22 mouse cellular contexts compared by ENCODE assay signal in the genomic region with DNA sequence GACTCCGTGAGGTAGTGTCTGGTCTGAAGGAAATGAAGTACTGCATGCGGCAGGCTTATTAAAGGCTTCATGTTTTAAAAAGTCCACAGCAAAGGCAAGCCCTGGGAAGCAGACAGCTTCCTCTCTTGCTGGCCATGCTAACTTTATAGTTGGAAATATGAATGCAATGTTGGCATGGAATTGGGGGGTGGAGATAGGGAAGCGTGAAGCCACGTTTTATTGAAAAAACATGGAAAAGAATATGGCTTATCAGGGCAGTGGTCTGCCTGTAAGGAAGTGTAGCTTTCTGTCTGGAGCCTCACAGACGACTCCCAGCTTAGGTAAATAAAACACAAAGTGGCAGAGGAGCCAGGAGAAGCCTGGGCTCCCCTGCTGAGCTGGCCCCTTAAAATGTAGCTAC.
A peak's percentile ranks its signal among the peaks of the same experiment; 100 is the strongest.
DNase-seq lines count a peak whose midpoint lies in the region; ATAC-seq lines count a peak whose summit lies in the region.
"Had no signal": no experiment of that assay in that cellular context is flagged by ENCODE, and none has a peak within 500 bp of the region (broad histone marks: within the 10 kb centered on the region; RNA-seq: fewer than 3 reads in every experiment).

No protein-coding gene starts in this region.

- no peak overlapping the region for H3K4me3 ChIP-seq in heart, embryonic 16.5 days (ENCODE audit: low read length)
- H3K4me3 ChIP-seq in embryonic facial prominence, embryonic 13.5 days = no peak overlapping the region
- no peak overlapping the region for H3K4me3 ChIP-seq in limb, embryonic 10.5 days
- H3K4me3 ChIP-seq: liver, embryonic 12.5 days; midbrain, embryonic 13.5 days had no signal

- no peaks in the 10 kb centered on the region for H3K36me3 ChIP-seq in heart, embryonic 16.5 days (ENCODE audit: control insufficient read depth, insufficient read depth)
- H3K36me3 ChIP-seq in embryonic facial prominence, embryonic 13.5 days = no peaks in the 10 kb centered on the region
- H3K36me3 ChIP-seq in limb, embryonic 10.5 days = no peaks in the 10 kb centered on the region
- H3K36me3 ChIP-seq: liver, embryonic 12.5 days; midbrain, embryonic 13.5 days had no signal

- 0 out of 2 replicates have a peak overlapping the region, but pooled peaks have one; percentile 4 for H3K27ac ChIP-seq in heart, embryonic 16.5 days (ENCODE audit: low read length)
- H3K27ac ChIP-seq in embryonic facial prominence, embryonic 13.5 days = peak overlapping the region; percentile 78
- peak overlapping the region; percentile 58; the same call in 1 of the 2 replicates for H3K27ac ChIP-seq in limb, embryonic 10.5 days
- H3K27ac ChIP-seq: hindbrain, postnatal 0 days; liver, embryonic 12.5 days; midbrain, embryonic 13.5 days had no signal

- no peak for DNase-seq in heart, adult 11 months
- no peak for DNase-seq in limb, embryonic 10.5 days (ENCODE audit: low spot score)
- no peak for DNase-seq in cerebellum, adult 11 months
- DNase-seq in urinary bladder, postnatal 14 days (ENCODE audit: low spot score) = no peak
- DNase-seq: adrenal gland, adult 2 months; cerebellum, adult 11-12 months; cerebellum, postnatal 10 days; forebrain, postnatal 0 days; gastrocnemius, postnatal 14 days; heart, adult 18-20 months; kidney, postnatal 36 days; layer of hippocampus, postnatal 36 days; lung, adult 18-20 months; right cerebral cortex, postnatal 14 days; spleen, adult 18-20 months had no signal

- no peak overlapping the region for H3K4me2 ChIP-seq in heart, embryonic 16.5 days (ENCODE audit: low read depth, low read length)
- peak overlapping the region; percentile 17 for H3K4me2 ChIP-seq in embryonic facial prominence, embryonic 13.5 days
- H3K4me2 ChIP-seq: liver, embryonic 12.5 days; midbrain, embryonic 13.5 days had no signal

- no peaks in the 10 kb centered on the region for H3K27me3 ChIP-seq in heart, embryonic 16.5 days (ENCODE audit: control insufficient read depth, insufficient read depth, low read length)
- H3K27me3 ChIP-seq in embryonic facial prominence, embryonic 13.5 days = no peaks in the 10 kb centered on the region
- no peaks in the 10 kb centered on the region for H3K27me3 ChIP-seq in limb, embryonic 10.5 days (ENCODE audit: low read depth, poor library complexity, severe bottlenecking)
- H3K27me3 ChIP-seq: liver, embryonic 12.5 days; midbrain, embryonic 13.5 days had no signal

- H3K4me1 ChIP-seq in heart, embryonic 16.5 days (ENCODE audit: control insufficient read depth, insufficient read depth, low read length) = no peaks in the 10 kb centered on the region; the same call in 1 of the 2 replicates
- H3K4me1 ChIP-seq in embryonic facial prominence, embryonic 13.5 days = peaks cover 16% of the 10 kb centered on the region
- H3K4me1 ChIP-seq in limb, embryonic 10.5 days = peaks cover 12% of the 10 kb centered on the region
- H3K4me1 ChIP-seq: liver, embryonic 12.5 days; midbrain, embryonic 13.5 days had no signal

- WGBS in heart, embryonic 16.5 days = 35% methylated on average over 5 of the region's 5 CpGs
- 20% methylated on average over 5 of the region's 5 CpGs for WGBS in embryonic facial prominence, embryonic 13.5 days
- WGBS in limb, embryonic 10.5 days = 62% methylated on average over 5 of the region's 5 CpGs

- H3K9me3 ChIP-seq in heart, embryonic 16.5 days (replicated peaks; ENCODE audit: control insufficient read depth, low read length) = no peaks in the 10 kb centered on the region
- no peaks in the 10 kb centered on the region for H3K9me3 ChIP-seq in embryonic facial prominence, embryonic 13.5 days
- no peaks in the 10 kb centered on the region for H3K9me3 ChIP-seq in limb, embryonic 10.5 days (replicated peaks)
- H3K9me3 ChIP-seq: liver, embryonic 12.5 days; midbrain, embryonic 13.5 days had no signal

- ATAC-seq in heart, embryonic 16.5 days (replicated peaks; ENCODE audit: extremely low read depth, insufficient read depth, low FRiP score) = peak; percentile 23; the same call in 1 of the 2 replicates
- ATAC-seq in embryonic facial prominence, embryonic 13.5 days (ENCODE audit: insufficient number of reproducible peaks, insufficient read depth, low FRiP score, low TSS enrichment, low read depth) = no peak
- no peak for ATAC-seq in megakaryocyte-erythroid progenitor cell, adult 5-6 weeks (replicated peaks; ENCODE audit: low FRiP score, low TSS enrichment, poor library complexity, severe bottlenecking)
- ATAC-seq: forebrain, postnatal 0 days; hindbrain, postnatal 0 days; intestine, embryonic 16.5 days; liver, embryonic 12.5 days; midbrain, embryonic 13.5 days had no signal

- H3K9ac ChIP-seq in heart, embryonic 16.5 days (ENCODE audit: low read length) = no peak overlapping the region
- H3K9ac ChIP-seq in embryonic facial prominence, embryonic 13.5 days = no peak overlapping the region
- H3K9ac ChIP-seq: forebrain, postnatal 0 days; liver, embryonic 12.5 days; midbrain, embryonic 13.5 days had no signal

Comparison
In these comparisons a context has a peak if more than half of its experiments do, and no peak if none do; other contexts are left out.
1. H3K27ac ChIP-seq: peak in every context shown above with its lines; median percentile 78 in embryonic facial prominence, embryonic 13.5 days; 58 in limb, embryonic 10.5 days; 4 in heart, embryonic 16.5 days.